Mouse (Mus musculus) kidney, adult 2 months (tissue): ENCODE measurements around the gene Ttc36.

Experiments used
- CTCF ChIP-seq: fragments of 200-500 bp; conservative IDR thresholded peaks from 2 replicates; pipeline ENCODE4 v1.5.1; 2011; ENCODE audit warnings: low read depth, mild to moderate bottlenecking, control low read depth, low read length, moderate library complexity, mixed read lengths; ENCODE audit not compliant: insufficient read depth, insufficient read length
- POLR2A ChIP-seq: fragments of 200-500 bp; IDR thresholded peaks from one replicate; pipeline ENCODE4 v1.6.1; 2011; ENCODE audit warnings: low read depth, low read length, control low read depth

- TF ChIP-seq POLR2A (no peak), CTCF (no peak)
Observed at GRCm38 (mm10) chr9:44801669-44802068, 1.2 kb downstream of the Ttc36 start.
